Mouse (Mus musculus) heart, embryonic 16.5 days (tissue): ENCODE measurements around the gene Erp29. TPM values are rescaled to one million over a fixed set of nuclear protein-coding genes. Genes with fewer than 3 reads are reported as not detected.
A peak's percentile ranks its signal among the peaks of the same experiment; 100 is the strongest.
"Not testable (repeated sequence)": the region's sequence is repeated elsewhere in the genome, so short reads cannot be mapped to it uniquely, and the experiment has no call there.

ENCODE experiments used
- ATAC-seq: fragments of 200-750 bp; cut with Nextera tagmentation; replicated peaks from 2 replicates; pipeline ENCODE4 v1.8.0; 2017; ENCODE audit warnings: moderate number of reproducible peaks; ENCODE audit not compliant: insufficient read depth, low FRiP score; ENCODE audit errors: extremely low read depth
- H3K27ac ChIP-seq: fragments of 300-500 bp; sonication (generic); 2 replicates; pipeline ENCODE4 v1.5.1; 2014; ENCODE audit warnings: mild to moderate bottlenecking, low read length, control low read depth, moderate library complexity
- H3K27me3 ChIP-seq: fragments of 300-500 bp; sonication (generic); 2 replicates; pipeline ENCODE4 v1.6.1; 2014; ENCODE audit warnings: low read length, mixed read lengths; ENCODE audit not compliant: control insufficient read depth, insufficient read depth
- H3K36me3 ChIP-seq: fragments of 300-500 bp; sonication (generic); 2 replicates; pipeline ENCODE4 v1.6.1; 2014; ENCODE audit not compliant: control insufficient read depth, insufficient read depth
- H3K4me1 ChIP-seq: fragments of 300-500 bp; sonication (generic); 2 replicates; pipeline ENCODE4 v1.6.1; 2014; ENCODE audit warnings: low read length, mixed read lengths; ENCODE audit not compliant: control insufficient read depth, insufficient read depth
- H3K4me2 ChIP-seq: fragments of 300-500 bp; sonication (generic); 2 replicates; pipeline ENCODE4 v1.6.1; 2014; ENCODE audit warnings: low read depth, mild to moderate bottlenecking, control low read depth, low read length
- H3K4me3 ChIP-seq: fragments of 300-500 bp; sonication (generic); 2 replicates; pipeline ENCODE4 v1.5.1; 2014; ENCODE audit warnings: mild to moderate bottlenecking, control low read depth, low read length
- H3K9ac ChIP-seq: fragments of 300-500 bp; sonication (generic); 2 replicates; pipeline ENCODE4 v1.6.1; 2014; ENCODE audit warnings: low read length, control low read depth
- H3K9me3 ChIP-seq: fragments of 300-500 bp; sonication (generic); replicated peaks from 2 replicates; pipeline ENCODE4 v1.6.1; 2016; ENCODE audit warnings: low read length; ENCODE audit not compliant: control insufficient read depth
- WGBS: fragments of 180-500 bp; shearing (Covaris S2); extraction: QIAGEN DNeasy Blood & Tissue Kit; methylation state at CpG from one replicate; pipeline ENCODE4 v1.1.7; 2014; 5-methylcytosine and 5-hydroxymethylcytosine counted together
- polyA plus RNA-seq: library from polyadenylated mRNA; unstranded; fragments of >200 nt; fragmentation: Nextera tagmentation; extraction: Ambion mirVana; gene quantifications from 2 replicates; pipeline ENCODE4 v1.2.1, GENCODE M21; 2015

Gene Erp29
- polyA plus RNA-seq: 128 and 131 TPM in 2 replicates

DNA sequence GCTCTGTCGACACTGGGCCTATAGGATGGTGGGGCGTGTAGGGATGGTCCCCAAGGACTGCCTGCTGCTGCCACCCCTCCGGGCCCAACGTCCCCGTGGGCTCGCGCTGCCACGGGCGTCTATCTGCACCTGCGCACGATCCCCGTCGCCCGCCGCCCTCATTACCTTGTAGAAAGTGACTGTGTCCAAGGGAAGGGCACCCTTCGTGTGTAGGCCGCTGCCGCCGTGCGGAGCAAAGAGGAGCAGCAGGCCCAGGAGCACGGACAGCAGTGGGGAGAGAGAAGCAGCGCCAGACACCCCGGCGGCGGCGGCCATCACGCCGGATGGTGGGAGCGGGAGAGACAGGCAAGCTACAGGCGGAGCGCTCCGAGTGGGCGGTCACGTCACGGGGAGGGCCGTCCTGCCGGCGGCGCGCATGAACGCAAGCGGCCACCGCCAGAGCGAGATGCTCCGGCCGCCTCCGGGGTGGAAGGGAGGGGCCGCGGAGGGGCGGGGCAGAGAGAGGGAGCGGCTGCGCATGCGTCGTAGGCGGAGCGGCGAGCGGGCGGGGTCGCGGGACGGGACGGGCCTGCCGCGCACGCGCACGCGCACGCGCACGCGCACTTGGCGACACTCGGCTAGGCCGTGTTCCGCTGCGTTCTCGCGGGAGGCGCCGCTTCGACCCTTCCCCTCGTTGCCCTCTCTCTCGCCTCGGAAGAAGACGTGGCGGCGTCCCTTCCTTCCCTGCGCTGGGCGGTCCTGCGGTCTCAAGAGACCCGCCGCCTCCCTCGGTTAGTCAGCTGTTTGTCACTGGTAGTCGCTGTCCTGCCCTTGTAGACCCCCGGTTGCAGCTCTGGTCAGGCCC lies at the start of gene Erp29:
TSS of gene Erp29 (minus strand) at position 481 of the 844 bp plus-strand sequence.
- no peaks in the 10 kb centered on the region for H3K9me3 ChIP-seq
- under 1% methylated on average over 88 of the region's 97 CpGs for WGBS
- peak within 1 kb of the TSS; percentile 74 for H3K4me2 ChIP-seq
- peak within 1 kb of the TSS; percentile 96 for H3K9ac ChIP-seq
- peaks cover 29% of the 10 kb centered on the region for H3K4me1 ChIP-seq
- peak within 1 kb of the TSS; percentile 98 for H3K27ac ChIP-seq
- no peaks in the 10 kb centered on the region for H3K27me3 ChIP-seq
- peaks cover 10% of the 10 kb centered on the region for H3K36me3 ChIP-seq
- peak; percentile 94 for ATAC-seq
- peak within 1 kb of the TSS; percentile 68 for H3K4me3 ChIP-seq

DNA sequence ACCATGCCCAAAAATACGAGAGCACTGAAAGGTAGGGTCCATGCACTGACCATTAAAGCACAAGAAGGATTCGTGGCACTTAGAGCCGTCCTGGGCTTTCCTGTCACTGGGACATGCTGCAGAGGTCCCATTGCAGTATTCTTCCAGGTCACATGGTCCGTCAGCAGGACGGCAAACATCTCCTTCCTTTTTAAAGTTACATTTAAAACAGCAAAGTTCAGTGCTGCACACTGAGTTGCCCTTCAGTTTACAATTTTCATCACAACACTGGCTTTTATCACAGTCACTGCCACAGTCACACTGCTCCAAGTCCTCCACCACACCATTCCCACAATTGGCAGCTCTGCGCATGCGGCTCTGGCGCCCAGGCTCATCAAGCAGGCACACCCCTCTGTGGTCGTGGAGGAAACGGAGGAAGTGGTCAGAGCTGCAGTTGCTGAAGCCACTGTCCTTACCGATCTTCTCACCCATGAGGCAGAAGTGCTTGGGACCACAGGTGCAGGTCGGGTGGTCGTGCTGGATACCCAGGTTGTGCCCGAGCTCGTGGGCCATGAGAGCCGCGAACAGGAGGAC lies 49.2 kb upstream of the Erp29 start:
- H3K4me2 ChIP-seq, H3K4me1 ChIP-seq, H3K9ac ChIP-seq, H3K27me3 ChIP-seq, H3K9me3 ChIP-seq, H3K36me3 ChIP-seq, H3K27ac ChIP-seq, H3K4me3 ChIP-seq, ATAC-seq: not testable (repeated sequence)
- WGBS: 71% methylated on average over 11 of the region's 17 CpGs

DNA sequence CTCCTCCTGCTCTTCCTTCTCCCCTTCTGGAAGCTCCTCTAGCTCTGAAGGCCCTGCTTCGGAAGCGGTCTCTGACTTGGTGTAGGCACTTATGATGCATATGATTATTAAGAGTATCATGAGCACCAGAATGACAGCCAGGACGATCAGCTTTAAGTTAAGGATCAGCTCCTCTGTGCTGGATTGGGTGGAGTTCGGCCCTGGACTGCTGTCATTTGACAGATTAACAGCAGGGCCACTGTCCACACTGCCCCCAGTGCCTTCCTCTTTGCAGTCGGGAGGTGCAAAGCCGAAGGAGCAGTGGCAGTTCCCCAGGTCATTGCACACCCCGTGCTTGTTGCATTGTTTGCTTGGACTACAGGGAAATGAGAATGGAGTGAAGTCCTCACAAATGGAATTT lies 48.4 kb upstream of the Erp29 start:
- no peak overlapping the region for H3K4me2 ChIP-seq
- WGBS: 56% methylated on average over 7 of the region's 7 CpGs
- no peaks in the 10 kb centered on the region for H3K9me3 ChIP-seq
- ATAC-seq: no peak
- H3K4me1 ChIP-seq: no peaks in the 10 kb centered on the region
- H3K36me3 ChIP-seq: no peaks in the 10 kb centered on the region
- no peak overlapping the region for H3K4me3 ChIP-seq
- no peak overlapping the region for H3K27ac ChIP-seq
- no peaks in the 10 kb centered on the region for H3K27me3 ChIP-seq
- H3K9ac ChIP-seq: no peak overlapping the region

DNA sequence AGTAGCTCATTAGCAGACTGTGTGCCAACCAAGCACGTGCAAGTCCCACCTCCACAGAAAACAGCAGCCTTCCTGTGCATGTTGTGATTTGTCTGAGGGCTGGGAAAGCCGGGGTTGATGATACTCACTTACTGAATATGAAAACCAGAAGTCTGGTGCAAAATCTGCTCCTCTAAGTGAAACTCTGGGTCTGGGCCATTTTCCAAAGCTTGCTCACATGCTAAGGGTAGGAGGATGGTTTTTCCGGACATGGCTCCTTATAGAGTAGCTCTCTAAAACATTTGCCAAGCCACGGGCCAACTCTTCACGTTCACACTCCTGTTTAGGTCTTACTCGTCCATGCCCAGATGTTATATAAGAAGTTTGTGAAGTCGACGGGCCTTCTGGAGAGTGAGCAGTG lies 41.0 kb upstream of the Erp29 start:
- Histone ChIP-seq H3K4me2 (no peak overlapping the region), H3K27me3 (no peaks in the 10 kb centered on the region), H3K4me3 (no peak overlapping the region), H3K27ac (no peak overlapping the region), H3K4me1 (no peaks in the 10 kb centered on the region), H3K36me3 (no peaks in the 10 kb centered on the region), H3K9me3 (no peaks in the 10 kb centered on the region), H3K9ac (no peak overlapping the region)
- ATAC-seq: no peak
- 56% methylated on average over 8 of the region's 8 CpGs for WGBS

DNA sequence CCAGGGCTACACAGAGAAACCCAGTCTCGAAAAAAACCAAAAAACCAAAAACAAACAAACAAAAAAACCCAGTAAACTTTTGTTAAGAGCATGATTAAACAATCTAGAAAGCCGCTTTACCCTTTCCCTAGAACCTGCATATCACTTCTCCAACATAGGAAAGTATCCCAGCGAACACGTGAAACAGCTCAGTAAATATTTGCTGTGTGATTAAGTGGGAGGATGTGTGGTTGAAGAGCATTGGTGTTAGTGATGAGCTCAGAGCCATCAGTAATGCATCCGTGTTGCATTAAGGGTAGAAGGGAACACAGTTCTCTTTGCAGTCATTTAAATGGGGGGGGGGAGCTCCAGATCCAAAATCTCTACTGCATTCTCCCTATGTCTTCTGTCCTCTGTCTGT lies 32.5 kb upstream of the Erp29 start:
- no peak overlapping the region for H3K9ac ChIP-seq
- H3K4me2 ChIP-seq: no peak overlapping the region
- H3K27ac ChIP-seq: no peak overlapping the region
- 74% methylated on average over 5 of the region's 5 CpGs for WGBS
- no peak for ATAC-seq
- no peaks in the 10 kb centered on the region for H3K9me3 ChIP-seq
- no peak overlapping the region for H3K4me3 ChIP-seq
- no peaks in the 10 kb centered on the region for H3K36me3 ChIP-seq
- no peaks in the 10 kb centered on the region for H3K27me3 ChIP-seq
- no peaks in the 10 kb centered on the region for H3K4me1 ChIP-seq

DNA sequence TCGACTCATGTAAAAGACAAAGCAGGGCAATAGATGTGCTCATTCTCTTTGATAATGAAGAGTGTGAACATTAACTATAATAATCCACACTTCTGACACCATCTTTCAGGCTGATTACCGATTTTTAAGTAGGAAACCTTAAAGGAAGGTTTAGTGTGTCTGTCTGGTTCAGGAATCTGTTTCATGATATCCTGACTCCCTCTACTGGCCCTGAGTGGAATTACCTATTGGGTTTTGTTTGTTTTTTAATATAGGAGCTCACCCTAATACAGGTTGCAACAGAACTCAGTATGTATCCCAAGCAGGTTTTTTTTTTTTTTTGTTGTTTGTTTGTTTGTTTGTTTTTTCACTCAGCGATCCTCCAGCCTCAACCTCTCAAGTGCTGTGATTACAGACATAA lies 25.4 kb upstream of the Erp29 start:
- Histone ChIP-seq H3K27ac (no peak overlapping the region), H3K27me3 (no peaks in the 10 kb centered on the region), H3K9ac (no peak overlapping the region), H3K36me3 (no peaks in the 10 kb centered on the region), H3K4me2 (no peak overlapping the region), H3K4me1 (no peaks in the 10 kb centered on the region), H3K9me3 (no peaks in the 10 kb centered on the region), H3K4me3 (no peak overlapping the region)
- ATAC-seq: no peak
- 32% methylated on average over 3 of the region's 3 CpGs for WGBS

DNA sequence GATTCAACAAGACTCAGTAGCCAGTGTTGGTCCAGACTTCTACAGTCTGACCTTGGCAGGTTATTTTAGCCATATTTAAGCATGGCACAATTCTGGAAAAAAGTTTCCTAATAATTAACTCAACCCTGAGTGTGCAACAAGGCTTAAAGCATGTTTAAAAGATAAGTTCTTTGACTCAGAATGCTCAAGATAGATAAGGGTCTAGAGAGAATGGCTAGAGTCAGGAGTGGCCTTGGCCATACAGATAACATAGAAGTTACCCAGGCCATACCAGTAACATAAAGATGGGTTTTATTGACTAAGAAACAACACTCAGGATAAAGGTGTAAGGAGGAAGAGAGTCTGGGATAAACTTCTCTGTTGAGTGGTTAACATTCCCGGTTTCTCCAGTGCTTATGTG lies 23.7 kb upstream of the Erp29 start:
- no peak for ATAC-seq
- H3K9me3 ChIP-seq: no peaks in the 10 kb centered on the region
- 82% methylated on average over 1 of the region's 1 CpGs for WGBS
- no peak overlapping the region for H3K9ac ChIP-seq
- no peak overlapping the region for H3K4me3 ChIP-seq
- no peaks in the 10 kb centered on the region for H3K36me3 ChIP-seq
- H3K4me1 ChIP-seq: no peaks in the 10 kb centered on the region
- H3K27ac ChIP-seq: no peak overlapping the region
- H3K4me2 ChIP-seq: no peak overlapping the region
- no peaks in the 10 kb centered on the region for H3K27me3 ChIP-seq

DNA sequence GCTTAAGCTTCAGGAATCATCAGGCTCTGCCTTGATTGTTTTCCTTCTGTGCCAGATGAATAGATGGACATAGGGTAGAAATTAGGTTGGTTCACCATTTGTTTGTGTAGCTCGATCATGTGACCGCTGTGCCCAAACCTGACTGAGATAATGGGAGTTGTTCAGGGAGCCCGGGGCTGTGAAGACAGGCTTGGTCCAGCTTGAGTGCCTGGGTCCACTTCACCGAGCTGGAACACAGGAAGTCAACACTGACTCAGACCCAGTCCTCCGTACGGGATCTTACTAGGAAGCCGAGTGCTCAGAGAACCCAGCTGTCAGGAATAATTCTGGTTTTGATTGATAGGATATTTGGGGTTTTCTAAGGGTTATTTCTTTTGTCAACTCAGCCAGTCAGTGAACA lies 22.3 kb upstream of the Erp29 start:
- H3K9ac ChIP-seq: no peak overlapping the region
- H3K9me3 ChIP-seq: no peaks in the 10 kb centered on the region
- no peaks in the 10 kb centered on the region for H3K36me3 ChIP-seq
- ATAC-seq: no peak
- no peaks in the 10 kb centered on the region for H3K27me3 ChIP-seq
- H3K4me2 ChIP-seq: no peak overlapping the region
- no peaks in the 10 kb centered on the region for H3K4me1 ChIP-seq
- H3K27ac ChIP-seq: no peak overlapping the region
- 69% methylated on average over 7 of the region's 7 CpGs for WGBS
- no peak overlapping the region for H3K4me3 ChIP-seq

DNA sequence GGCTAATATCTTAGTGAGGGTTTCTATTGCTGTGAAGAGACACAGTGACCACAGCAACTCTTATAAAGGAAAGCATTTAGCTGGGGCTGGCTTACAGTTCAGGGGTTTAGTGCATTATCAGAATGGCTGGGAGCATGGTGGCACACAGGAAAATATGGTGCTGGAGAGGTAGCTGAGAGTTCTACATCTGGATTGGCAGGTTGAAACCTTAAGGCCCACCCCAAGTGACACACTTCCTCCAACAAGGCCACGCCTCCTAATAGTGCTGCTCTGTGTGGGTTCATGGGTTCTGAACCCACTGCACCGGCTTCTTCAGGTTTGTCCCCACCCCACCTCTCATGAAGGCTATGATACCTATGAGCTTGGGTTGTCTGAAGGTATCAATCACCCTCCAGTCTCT lies 20.1 kb upstream of the Erp29 start:
- 82% methylated on average over 2 of the region's 2 CpGs for WGBS
- no peak for ATAC-seq

More for the DNA sequence above, 20.1 kb upstream of the Erp29 start:
- Histone ChIP-seq H3K27ac (no peak overlapping the region), H3K4me3 (no peak overlapping the region), H3K27me3 (no peaks in the 10 kb centered on the region), H3K4me1 (no peaks in the 10 kb centered on the region), H3K4me2 (no peak overlapping the region), H3K9ac (no peak overlapping the region), H3K9me3 (no peaks in the 10 kb centered on the region), H3K36me3 (no peaks in the 10 kb centered on the region)
